Mouse (Mus musculus) kidney, adult 9 months (tissue): ENCODE data around the gene Chd9.

Source experiments
- DNase-seq: peaks from one replicate; pipeline ENCODE4 v3.0.0; 2022

Gene Chd9

DNA sequence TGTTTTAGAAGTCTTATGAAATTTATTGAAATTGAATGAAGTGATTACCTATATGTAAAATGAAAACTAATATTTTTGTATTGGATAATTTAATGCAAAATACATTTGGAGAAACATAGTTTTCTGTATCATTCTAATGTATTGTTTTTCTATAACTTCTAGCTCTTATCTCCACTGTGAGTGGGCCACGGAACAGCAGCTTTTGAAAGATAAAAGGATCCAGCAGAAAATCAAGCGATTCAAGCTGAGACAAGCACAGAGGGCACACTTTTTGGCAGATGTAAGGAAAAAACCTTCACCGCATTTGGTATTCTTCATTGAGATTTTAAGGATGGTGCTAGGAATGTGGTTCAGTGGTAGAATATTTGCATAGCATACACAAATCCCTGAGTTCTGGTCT is 150.6 kb downstream of the Chd9 start:
- no peak for DNase-seq

DNA sequence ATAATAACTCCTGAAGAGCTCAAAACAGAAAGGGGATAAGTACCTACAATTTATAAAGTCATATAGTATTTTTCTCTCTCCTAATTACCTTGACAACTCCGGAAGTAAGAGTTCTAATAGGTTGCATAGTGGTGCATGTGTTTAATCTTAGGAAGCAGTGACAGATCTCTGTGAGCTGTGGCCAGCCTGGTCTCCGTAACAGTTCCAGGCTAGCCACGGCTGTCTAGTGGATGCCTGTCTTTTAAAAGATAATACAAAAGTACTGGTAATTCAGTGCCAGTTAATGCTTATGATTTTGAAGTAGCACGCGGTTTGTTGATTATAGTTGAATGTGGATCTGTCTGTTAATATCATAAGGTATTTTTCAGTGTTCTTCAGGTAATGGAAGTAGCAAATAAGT is 151.1 kb downstream of the Chd9 start:
- no peak for DNase-seq

DNA sequence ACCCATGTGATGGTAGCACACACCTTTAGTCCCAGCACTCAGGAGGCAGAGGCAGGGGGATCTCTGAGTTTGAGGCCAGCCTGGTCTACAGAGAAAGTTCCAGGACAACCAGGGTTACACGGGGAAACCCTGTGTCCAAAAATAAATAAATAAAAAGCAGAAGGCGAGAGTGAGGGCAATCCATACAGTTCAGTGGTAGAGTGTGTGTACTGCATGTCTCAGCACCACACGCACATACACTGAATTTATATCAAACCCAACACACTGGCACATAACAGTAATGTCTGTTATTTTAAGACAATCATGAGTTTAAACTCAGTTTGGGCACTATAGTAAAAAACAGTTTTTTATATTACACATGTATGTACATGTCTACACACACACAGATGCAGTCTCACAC is 153.9 kb downstream of the Chd9 start:
- DNase-seq, result no peak

DNA sequence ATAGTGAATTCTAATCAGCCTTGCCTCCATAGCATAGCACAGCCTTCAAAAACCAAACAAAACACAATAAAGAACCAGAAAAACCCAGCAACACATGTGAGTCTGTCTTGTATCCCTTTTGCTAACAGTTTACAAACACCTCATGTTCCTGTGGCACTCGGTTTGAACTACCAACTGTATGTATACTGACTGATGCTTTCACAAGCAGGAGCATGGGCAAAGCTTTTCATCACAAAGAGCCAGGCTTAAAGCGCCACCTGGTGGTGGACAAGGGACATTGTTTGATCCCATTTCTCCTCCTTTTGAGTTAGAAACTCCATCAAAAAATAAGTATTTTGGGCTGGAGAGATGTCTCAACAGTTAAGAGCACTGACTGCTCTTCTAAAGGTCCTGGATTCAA is 191.6 kb downstream of the Chd9 start:
- DNase-seq, result peak; percentile 46

DNA sequence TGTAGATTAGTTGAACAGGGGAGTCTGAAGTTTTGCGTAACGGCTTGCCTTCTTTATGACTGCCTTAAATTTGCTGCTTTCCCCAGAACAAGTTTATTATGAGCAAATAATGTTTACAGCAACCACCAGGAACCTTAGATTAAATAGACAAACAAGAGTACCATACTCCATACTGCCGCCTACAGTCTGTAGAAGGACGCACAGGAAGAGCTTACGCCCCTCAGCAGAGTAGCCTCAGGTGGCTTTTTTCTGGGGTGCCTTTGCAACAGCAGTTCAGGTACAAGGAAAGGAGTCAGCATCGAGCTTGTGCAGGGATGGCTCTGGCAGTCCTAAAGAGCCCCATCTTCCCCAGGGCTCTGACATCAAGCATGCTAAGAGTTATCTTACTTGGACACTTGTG is 206.3 kb downstream of the Chd9 start:
- DNase-seq, result no peak

DNA sequence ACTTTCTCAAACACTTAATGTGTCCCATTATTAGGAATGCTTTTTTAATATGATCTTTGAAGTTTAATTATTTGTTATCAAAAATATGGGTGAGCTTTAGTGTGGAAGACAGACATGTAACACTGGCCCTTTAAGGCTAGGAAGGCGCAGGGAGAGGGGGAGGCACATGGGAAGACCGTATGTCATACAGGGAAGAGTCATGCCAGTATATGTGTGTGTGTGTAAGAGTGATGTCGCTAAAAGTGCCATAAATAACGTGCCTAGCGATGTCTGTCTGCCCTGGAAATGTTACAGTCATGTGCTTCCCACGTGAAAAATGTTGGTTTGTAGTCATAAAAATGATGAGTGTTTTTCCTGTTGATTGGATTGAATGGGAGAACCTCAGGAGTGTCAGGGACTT is 208.8 kb downstream of the Chd9 start:
- DNase-seq, result peak; percentile 9

DNA sequence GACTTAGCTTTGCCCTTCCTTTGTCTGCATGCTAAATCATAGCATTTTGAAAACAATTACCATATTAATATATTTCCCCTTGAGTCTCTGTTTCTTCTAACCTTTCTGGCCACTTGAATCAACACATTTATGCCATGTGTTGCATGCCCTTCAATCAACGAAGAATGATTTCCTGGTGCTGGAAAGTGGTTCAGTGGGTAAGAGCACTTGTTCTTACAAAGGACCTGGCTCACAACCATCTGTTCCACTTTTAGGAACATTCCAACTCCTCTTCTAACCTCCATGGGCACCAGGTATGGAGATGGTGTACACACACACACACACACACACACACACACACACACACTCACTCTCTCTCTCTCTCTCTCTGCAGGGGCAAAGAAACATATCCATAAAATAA is 210.5 kb downstream of the Chd9 start:
- DNase-seq, result no peak

DNA sequence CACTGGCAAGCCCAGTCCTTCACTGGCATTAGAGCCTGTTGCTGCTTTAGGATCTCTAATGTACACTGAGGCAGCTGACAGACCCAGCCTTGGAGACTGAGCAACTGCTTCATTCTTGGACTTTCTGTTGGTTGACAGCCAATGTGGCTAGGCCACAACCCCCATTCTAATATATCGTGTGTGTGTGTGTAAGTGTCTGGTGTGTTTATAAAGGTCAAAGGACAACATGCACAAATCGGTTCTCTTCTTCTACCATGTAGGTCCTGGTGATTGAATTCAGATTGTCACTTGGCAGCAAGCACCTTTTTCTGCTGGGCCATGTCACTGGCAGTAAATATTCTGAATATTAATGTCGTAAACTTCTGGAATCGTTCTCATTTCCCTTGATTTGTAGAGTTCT is 218.2 kb downstream of the Chd9 start:
- DNase-seq, result no peak

DNA sequence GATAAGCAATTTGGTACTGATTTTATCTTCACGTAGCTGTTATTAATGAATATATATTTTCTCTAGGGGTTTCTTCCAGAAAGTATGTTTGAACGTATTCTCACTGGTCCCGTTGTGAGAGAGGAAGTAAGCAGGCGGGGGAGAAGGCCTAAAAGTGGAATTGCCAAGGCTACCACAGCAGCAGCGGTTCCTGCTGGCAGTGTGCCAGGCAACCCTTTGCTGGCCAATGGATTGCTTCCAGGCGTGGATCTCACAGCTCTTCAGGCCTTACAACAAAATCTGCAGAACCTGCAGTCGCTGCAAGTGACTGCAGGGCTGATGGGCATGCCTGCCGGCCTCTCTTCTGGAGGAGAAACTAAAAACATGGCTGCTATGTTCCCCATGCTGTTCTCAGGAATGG is 222.9 kb downstream of the Chd9 start:
- DNase-seq, result peak; percentile 66

DNA sequence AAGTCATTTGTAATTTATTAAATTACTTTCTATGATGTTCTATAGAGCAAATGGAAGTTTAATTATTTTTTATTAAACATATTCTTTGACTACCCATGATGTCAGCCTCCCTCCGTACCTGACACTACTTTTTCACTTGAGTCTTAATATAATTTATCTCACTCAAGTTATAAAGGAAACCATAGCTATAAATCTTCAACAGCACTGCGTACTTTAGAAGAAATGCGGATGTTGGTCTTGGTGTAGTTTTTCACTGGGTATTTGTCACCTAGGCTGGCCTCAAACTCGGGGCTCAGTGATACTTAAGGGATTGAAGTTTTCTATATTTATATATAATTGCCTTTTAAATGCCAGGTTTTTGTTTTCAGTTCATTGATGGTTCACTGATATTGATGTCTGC is 226.3 kb downstream of the Chd9 start:
- no peak for DNase-seq

DNA sequence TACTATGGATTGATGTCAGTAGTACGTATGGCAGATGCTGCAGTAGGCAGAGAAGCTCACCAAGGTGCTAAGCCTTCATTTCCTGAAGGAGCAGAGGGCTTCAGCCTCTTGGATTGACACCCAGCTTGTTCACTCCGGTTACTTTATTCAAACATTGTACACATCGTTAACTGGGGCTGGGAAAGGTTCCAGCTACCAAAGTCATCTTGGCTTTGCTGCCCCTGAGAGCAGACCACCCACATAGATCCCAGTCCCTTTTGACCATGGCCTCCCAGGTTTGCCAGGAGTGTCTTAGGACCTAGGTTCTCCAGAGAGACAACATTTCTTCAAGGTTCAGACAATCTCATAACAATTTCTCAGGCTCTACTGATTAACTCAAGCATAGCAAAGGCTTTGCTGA is 228.7 kb downstream of the Chd9 start:
- no peak for DNase-seq

DNA sequence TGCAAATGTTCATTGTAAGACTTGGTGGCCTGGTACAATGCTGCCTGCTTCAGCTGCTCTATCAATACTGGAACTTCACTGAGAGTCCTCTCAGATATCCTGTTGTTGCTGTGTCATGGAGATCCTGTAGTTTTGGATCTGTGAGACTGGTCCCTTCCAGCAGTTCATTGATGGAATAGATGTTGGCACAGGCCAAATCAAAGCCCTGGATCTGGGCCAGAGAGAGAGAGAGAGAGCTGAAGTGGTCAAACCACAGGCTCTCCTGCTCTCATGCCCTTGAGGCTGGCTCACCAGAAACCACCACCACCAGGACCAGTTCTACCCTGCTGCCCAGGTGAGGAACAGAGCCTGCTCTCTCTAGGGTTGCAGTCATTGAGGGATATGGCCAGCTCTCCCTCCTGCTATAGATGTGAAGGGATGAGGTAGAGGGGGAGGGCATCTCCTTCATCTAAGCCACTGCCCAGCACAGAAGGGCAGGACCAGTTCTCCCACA is 231.0 kb downstream of the Chd9 start:
- no peak for DNase-seq

DNA sequence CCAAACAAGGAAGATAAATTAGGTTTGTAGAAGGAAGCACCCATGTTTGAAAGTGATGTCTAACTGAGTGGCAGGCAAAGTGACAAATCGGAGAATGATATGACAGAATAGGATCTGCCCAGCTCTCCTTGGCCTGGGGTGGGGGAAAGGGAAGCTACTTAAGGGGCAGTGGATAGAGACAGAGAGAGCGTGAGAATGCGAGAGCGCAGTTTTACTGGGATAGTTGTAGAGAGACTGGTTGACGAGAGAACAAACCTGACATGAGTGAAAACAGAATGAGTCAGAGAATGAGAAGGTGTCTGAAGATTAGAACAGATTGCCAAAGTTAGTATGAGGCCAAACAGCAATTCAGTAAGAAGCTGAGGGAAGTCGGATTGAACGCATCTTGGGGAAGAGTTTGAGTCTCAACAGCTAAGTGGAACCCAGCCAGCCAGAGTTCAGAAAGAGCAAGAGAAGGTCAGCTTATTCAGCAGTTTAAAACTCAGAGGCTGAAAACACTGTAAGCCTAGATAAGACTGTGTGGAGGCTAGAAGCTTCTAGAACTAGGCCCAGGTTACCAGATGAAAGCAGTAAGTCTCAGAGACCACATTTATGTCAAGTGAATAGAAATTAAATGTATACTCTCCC is 231.8 kb downstream of the Chd9 start:
- peak; percentile 46 for DNase-seq

DNA sequence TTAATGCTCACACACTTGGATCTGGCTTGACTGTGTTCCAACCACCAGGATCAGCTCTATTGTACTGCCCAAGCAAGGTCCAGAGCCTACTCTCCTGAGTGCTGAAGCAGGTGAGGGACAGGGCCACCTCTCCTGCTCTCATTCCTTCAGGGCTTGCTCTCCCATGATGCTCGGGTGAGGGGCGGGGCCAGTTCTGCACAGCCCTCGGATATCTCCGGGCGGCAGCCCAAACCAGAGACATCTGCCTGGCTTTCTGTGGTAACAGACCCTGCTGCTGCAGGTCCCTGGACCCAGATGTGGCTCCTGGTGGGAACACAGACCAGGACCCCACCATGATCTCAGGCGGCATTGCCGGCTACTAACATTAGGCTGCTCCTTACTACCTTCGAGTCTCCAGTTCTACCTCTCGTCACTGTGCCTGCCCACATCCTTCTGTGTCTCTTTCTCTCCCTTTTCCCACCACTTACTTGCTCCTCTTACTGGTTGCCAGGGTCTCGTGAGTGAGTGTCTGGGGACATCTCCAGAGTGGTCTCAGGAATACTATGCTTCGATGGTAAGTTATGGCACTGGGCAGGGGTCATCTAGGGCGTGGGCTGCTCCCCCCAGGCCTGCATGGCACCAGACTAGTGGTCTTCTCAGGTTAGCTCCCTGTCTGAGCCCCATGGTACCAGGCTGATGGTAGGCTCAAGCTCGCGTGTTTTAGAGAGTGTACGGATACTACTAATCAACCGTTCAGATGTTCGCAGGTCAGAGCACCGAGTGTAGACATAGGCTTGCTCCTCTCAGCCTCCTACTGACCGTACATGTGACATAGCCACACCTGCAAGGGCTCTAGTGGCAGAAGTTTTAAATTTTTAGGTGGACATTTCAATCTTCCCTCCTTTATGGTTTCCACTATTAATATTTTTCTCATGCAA is 232.7 kb downstream of the Chd9 start:
- no peak for DNase-seq

DNA sequence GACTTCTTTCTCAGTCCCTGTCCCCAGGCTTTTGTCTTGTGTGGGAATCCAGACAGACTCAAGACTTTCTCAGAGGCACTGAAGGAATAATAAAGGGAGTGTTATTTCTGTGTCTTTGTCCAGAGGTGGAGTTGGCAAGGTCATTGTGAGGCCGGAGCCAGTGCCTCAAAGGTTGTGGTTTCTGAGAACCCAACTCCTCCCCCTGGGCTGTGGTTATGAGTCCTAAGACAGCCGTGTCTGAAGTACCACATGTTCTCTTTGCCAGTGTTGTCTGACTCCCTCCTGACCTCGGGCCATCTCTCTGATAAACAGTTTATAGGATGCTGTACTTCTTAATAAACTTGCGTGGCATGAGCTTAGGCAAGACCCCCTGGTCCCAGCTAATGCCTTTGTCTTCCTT is 237.0 kb downstream of the Chd9 start:
- no peak for DNase-seq

DNA sequence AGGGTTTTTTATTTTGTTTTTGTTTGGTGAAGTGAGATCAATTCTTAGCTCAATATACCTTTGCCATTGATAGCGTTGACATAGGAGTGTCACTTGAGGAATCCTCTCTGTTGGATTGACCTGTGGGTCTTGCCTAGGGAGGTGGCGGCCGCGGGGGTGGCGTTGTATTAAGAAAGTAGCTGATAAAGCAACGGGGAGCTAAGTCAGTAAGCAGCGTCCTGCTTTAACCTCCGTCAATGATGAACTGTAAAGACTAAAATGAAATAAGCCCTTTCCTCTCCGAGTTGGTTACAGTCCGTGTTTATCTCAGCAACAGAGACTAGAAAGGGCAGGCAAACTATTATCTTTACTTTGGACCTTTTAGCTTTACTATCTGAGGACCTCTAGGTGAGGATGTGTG is 241.3 kb downstream of the Chd9 start:
- DNase-seq, result peak; percentile 40

DNA sequence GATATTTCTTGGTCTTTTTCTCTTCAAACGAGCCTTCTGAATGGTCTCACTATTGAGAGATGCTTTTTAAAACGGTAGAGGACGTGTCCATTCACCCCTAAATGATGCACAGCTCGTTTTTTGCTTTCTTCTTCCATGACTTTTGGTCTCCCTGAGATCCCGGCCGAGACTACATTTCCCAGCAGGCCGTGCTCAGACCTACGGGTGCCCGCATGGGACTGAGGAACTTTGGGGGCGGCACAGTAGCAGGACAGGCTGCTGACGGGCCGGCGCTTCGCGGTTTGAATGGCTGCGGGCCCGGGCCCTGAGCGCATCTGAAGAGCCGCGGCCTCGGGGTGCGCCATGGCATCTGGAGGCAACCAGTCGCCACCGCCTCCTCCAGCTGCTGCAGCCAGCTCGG is 241.7 kb downstream of the Chd9 start, which contains the start of gene Rbl2:
TSS of gene Rbl2 (plus strand) at position 224 of the 400 bp plus-strand sequence.
- DNase-seq, result peak; percentile 96

DNA sequence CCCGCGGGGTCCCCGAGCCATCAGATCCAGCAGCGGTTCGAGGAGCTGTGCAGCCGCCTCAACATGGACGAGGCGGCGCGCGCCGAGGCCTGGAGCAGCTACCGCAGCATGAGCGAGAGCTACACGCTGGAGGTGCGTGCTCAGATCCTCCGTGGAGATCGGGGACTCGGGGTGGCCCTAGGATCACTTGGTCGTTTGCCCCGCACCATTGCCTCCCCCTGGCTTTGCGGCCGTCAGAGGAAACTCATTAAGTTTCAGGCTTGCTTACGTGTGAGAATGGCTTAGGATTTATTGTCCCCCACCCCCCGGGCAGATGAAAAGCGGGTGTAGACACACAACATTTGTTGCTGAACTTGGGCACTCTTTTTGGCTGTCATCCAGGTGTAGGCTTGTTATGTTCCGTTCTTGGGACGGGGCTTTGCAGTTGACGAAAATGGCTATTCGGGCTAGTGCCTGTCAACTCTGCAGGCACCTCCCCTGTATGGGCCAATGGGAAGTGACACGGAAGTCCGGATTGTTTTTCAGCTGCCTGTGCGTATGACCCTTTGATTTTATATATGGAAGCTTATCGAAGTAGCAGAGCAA is 242.2 kb downstream of the Chd9 start:
- DNase-seq, result peak; percentile 94

DNA sequence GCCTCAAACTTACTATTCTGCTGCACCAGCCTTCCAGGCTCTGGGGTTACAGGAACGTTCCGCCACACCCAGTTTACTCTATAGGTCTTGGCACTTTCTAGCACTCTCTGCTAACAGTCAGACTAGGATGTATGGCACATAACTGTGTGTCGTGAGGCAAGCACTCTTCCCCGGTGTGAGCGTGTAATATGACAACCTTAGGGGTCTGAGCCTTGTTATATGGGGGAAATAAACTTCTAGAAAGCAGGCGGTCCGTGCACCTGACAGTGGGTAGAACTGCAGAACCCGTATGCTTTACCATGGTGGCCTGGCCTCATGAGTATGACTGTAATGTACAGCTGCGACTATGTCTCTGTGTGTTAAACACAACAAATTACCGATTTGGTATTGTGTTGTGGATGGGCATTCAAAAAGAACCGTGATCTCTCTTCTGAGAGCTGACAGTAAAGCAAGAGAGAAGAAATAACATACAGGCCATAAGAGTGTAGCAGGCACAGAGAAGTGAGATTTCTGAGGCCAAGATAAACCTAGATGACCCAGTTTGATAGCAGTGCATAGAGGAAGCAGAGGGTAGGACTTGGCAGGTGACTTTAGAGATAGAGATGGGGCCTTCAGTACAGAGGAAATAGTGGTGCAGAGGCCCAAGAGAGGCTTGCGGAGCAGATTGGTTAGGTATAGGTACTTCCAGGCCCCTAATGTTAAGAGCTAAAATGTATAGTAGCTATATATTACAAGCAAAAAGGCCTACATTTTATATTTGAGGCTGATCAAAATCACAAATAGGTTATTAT is 249.1 kb downstream of the Chd9 start:
- no peak for DNase-seq

DNA sequence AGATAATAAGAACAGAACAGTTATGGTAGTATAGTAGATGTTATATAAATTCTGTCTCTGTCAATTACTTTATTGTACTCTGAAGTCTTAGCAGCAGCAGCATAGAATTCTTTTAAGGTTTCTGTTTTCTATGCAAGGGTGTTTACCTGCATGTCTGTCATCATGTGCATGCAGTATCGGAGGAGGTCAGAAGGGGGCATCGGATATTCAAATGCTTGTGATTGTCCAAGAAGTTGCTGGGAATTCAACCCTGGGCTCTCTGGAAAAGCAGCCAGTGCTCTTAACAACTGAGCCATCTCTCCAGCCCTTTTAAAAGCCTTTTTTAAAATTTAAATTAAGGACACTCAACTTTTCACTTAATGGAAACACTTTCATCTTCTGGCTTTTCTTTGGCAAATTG is 251.5 kb downstream of the Chd9 start:
- DNase-seq, result no peak

DNA sequence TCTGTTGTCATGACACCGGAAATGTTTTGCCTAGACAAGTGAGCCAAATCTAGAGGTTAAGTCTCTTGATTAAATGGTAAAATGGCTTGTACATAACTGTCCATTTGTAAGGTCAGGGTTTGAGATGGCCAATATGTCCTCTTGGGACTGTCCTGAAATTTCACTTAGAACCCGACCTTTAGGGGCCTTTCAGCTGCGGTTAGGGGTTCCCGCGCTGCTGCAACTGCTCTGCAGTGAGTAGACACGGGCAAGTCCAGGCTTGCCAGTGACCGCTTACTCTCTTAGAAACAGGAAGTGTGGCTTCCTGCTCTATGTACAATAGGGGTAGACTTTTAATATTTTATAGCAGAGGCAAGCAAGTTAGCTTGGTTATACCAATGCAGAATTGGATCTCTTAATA is 253.8 kb downstream of the Chd9 start:
- no peak for DNase-seq

DNA sequence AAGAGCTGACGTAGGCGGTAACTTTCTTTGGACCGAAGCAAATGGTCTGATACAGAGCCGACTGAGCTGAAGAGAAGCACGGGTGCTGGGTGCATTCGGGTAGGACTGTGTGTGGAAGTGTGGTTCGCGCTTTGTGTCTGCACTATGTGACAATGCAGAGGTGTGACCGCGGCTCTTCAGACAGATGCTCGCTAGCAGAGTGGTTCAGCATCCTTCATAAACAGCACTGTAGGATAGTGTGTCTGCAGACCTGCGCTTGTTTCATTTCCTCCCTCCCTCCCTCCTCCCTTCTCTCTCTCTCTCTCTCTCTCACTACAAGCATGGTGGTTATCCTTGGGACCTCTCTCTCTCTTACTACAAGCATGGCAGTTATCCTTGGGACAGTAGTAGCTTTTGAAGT is 254.3 kb downstream of the Chd9 start:
- DNase-seq, result no peak

DNA sequence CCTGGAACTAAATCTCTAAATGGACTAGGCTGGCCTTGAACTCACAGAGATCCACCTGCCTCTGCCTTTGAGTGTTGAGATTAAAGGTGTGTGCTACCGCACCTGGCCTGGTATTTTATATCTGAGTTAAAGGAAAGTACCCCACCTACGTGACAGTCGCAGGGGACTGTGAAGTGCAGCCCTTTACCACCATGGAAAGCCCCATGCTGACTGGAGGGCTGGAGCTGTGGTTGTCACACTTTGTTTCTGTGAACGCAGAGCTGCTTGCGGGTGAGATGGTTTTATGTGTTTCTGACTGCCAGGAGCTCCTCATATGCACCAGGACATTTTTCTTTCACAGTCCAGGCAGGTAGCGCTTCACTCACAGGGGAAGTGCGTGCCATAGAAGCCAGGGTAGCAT is 260.3 kb downstream of the Chd9 start:
- no peak for DNase-seq
